Mouse (Mus musculus) midbrain, embryonic 12.5 days (tissue): Measurements from ENCODE around the gene Wdr66. TPM values are rescaled to one million over a fixed set of nuclear protein-coding genes. Genes with fewer than 3 reads are reported as not detected.
"Not testable (repeated sequence)": the region's sequence is repeated elsewhere in the genome, so short reads cannot be mapped to it uniquely, and the experiment has no call there.

Source experiments
- ATAC-seq: fragments of 200-750 bp; cut with Nextera tagmentation; 2 replicates; pipeline ENCODE4 v1.8.0; 2017; ENCODE audit warnings: low read depth, moderate TSS enrichment, moderate library complexity; ENCODE audit not compliant: low FRiP score
- H3K27ac ChIP-seq: fragments of 300-500 bp; sonication (generic); replicated peaks from 2 replicates; pipeline ENCODE4 v1.5.1; 2016; ENCODE audit warnings: mild to moderate bottlenecking
- H3K27me3 ChIP-seq: fragments of 300-500 bp; sonication (generic); 2 replicates; pipeline ENCODE4 v1.6.1; 2016; ENCODE audit warnings: mild to moderate bottlenecking
- H3K36me3 ChIP-seq: fragments of 300-500 bp; sonication (generic); 2 replicates; pipeline ENCODE4 v1.6.1; 2016
- H3K4me1 ChIP-seq: fragments of 300-500 bp; sonication (generic); 2 replicates; pipeline ENCODE4 v1.6.1; 2016
- H3K4me2 ChIP-seq: fragments of 300-500 bp; sonication (generic); replicated peaks from 2 replicates; pipeline ENCODE4 v1.6.1; 2016; ENCODE audit warnings: mild to moderate bottlenecking, moderate library complexity
- H3K4me3 ChIP-seq: fragments of 300-500 bp; sonication (generic); 2 replicates; pipeline ENCODE4 v1.5.1; 2016; ENCODE audit warnings: mild to moderate bottlenecking
- H3K9ac ChIP-seq: fragments of 300-500 bp; sonication (generic); replicated peaks from 2 replicates; pipeline ENCODE4 v1.6.1; 2016; ENCODE audit warnings: mild to moderate bottlenecking, moderate library complexity
- H3K9me3 ChIP-seq: fragments of 300-500 bp; sonication (generic); 2 replicates; pipeline ENCODE4 v1.6.1; 2016; ENCODE audit warnings: mild to moderate bottlenecking
- WGBS: fragments of 180-500 bp; shearing (Covaris S2); methylation state at CpG from one replicate; pipeline ENCODE4 v1.1.7; 2016; 5-methylcytosine and 5-hydroxymethylcytosine counted together
- polyA plus RNA-seq: library from polyadenylated mRNA; unstranded; fragments of >200 nt; fragmentation: Nextera tagmentation; extraction: Ambion mirVana; gene quantifications from 2 replicates; pipeline ENCODE4 v1.2.1, GENCODE M21; 2016

Gene Wdr66
- 0.86 and 1.1 TPM in 2 replicates for polyA plus RNA-seq

GRCm38 (mm10) chr5:123251834-123252233, at the start of gene Wdr66:
Gene Wdr66 (plus strand): TSS chr5:123252102.
- no peak within 1 kb of the TSS for H3K27ac ChIP-seq
- no peaks in the 10 kb centered on the region for H3K9me3 ChIP-seq
- H3K4me3 ChIP-seq = peak within 1 kb of the TSS; percentile 23; the same call in 1 of the 2 replicates
- H3K9ac ChIP-seq = no peak within 1 kb of the TSS; the same call in 1 of the 2 replicates
- peaks cover 6% of the 10 kb centered on the region; the same call in 1 of the 2 replicates for H3K36me3 ChIP-seq
- H3K27me3 ChIP-seq = peaks cover 14% of the 10 kb centered on the region; the same call in 1 of the 2 replicates
- H3K4me2 ChIP-seq = peak within 1 kb of the TSS; percentile 46
- WGBS = 3% methylated on average over 18 of the region's 18 CpGs
- H3K4me1 ChIP-seq = peaks cover 5% of the 10 kb centered on the region
- ATAC-seq = peak; percentile 93

- not testable (repeated sequence) for H3K9ac ChIP-seq, H3K27me3 ChIP-seq, H3K27ac ChIP-seq, H3K4me3 ChIP-seq, H3K36me3 ChIP-seq, H3K4me1 ChIP-seq, H3K4me2 ChIP-seq, H3K9me3 ChIP-seq, ATAC-seq
- 40% methylated on average over 4 of the region's 4 CpGs for WGBS
Measured at GRCm38 (mm10) chr5:123202771-123203170, 49.1 kb upstream of the Wdr66 start.

GRCm38 (mm10) chr5:123203591-123203990, 48.3 kb upstream of the Wdr66 start:
- H3K27me3 ChIP-seq, H3K9ac ChIP-seq, ATAC-seq, H3K4me1 ChIP-seq, H3K4me2 ChIP-seq, H3K4me3 ChIP-seq, H3K27ac ChIP-seq, H3K36me3 ChIP-seq, H3K9me3 ChIP-seq: not testable (repeated sequence)
- 88% methylated on average over 7 of the region's 7 CpGs for WGBS

GRCm38 (mm10) chr5:123222346-123223050, 29.4 kb upstream of the Wdr66 start:
- not testable (repeated sequence) for H3K27me3 ChIP-seq, H3K9ac ChIP-seq, H3K36me3 ChIP-seq, H3K27ac ChIP-seq, H3K4me3 ChIP-seq, H3K4me2 ChIP-seq, H3K4me1 ChIP-seq, H3K9me3 ChIP-seq, ATAC-seq
- 83% methylated on average over 5 of the region's 5 CpGs for WGBS

GRCm38 (mm10) chr5:123223051-123223410, 28.9 kb upstream of the Wdr66 start:
- Histone ChIP-seq H3K4me2 (no peak overlapping the region), H3K36me3 (no peaks in the 10 kb centered on the region), H3K27ac (no peak overlapping the region), H3K9ac (no peak overlapping the region), H3K4me3 (no peak overlapping the region), H3K9me3 (0 out of 2 replicates have a peak, but pooled peaks cover 3% of the 10 kb centered on the region), H3K4me1 (no peaks in the 10 kb centered on the region), H3K27me3 (no peaks in the 10 kb centered on the region)
- WGBS = 86% methylated on average over 4 of the region's 4 CpGs
- ATAC-seq = no peak

- H3K36me3 ChIP-seq = not testable (repeated sequence)
Measured at GRCm38 (mm10) chr5:123223861-123224260, 28.0 kb upstream of the Wdr66 start.

GRCm38 (mm10) chr5:123226851-123227250, 25.1 kb upstream of the Wdr66 start:
- H3K27me3 ChIP-seq = no peaks in the 10 kb centered on the region
- 88% methylated on average over 7 of the region's 7 CpGs for WGBS
- H3K4me1 ChIP-seq = peaks cover 9% of the 10 kb centered on the region
- no peak overlapping the region for H3K9ac ChIP-seq
- no peaks in the 10 kb centered on the region for H3K36me3 ChIP-seq
- H3K27ac ChIP-seq = no peak overlapping the region
- no peak overlapping the region for H3K4me2 ChIP-seq
- H3K4me3 ChIP-seq = no peak overlapping the region
- no peak for ATAC-seq
- no peaks in the 10 kb centered on the region for H3K9me3 ChIP-seq

More at GRCm38 (mm10) chr5:123223861-123224260, 28.0 kb upstream of the Wdr66 start:
- H3K27me3 ChIP-seq, H3K9ac ChIP-seq, ATAC-seq, H3K9me3 ChIP-seq, H3K27ac ChIP-seq, H3K4me1 ChIP-seq, H3K4me3 ChIP-seq, H3K4me2 ChIP-seq: not testable (repeated sequence)
- 57% methylated on average over 6 of the region's 6 CpGs for WGBS

- Histone ChIP-seq H3K27me3 (no peaks in the 10 kb centered on the region), H3K36me3 (no peaks in the 10 kb centered on the region), H3K27ac (no peak overlapping the region), H3K4me1 (peaks cover 9% of the 10 kb centered on the region), H3K4me3 (peak overlapping the region; percentile 80), H3K4me2 (peak overlapping the region; percentile 61), H3K9me3 (no peaks in the 10 kb centered on the region), H3K9ac (peak overlapping the region; percentile 81)
- 2% methylated on average over 42 of the region's 42 CpGs for WGBS
- peak; percentile 68 for ATAC-seq
Measured at GRCm38 (mm10) chr5:123227762-123228523, 24.0 kb upstream of the Wdr66 start.

GRCm38 (mm10) chr5:123228524-123228922, 23.4 kb upstream of the Wdr66 start:
- H3K9me3 ChIP-seq = no peaks in the 10 kb centered on the region
- H3K4me2 ChIP-seq = peak overlapping the region; percentile 61
- H3K27me3 ChIP-seq = no peaks in the 10 kb centered on the region
- peak overlapping the region; percentile 81 for H3K9ac ChIP-seq
- H3K27ac ChIP-seq = no peak overlapping the region
- 11% methylated on average over 15 of the region's 15 CpGs for WGBS
- no peaks in the 10 kb centered on the region for H3K36me3 ChIP-seq
- H3K4me1 ChIP-seq = peaks cover 9% of the 10 kb centered on the region
- peak overlapping the region; percentile 80 for H3K4me3 ChIP-seq
- no peak for ATAC-seq

GRCm38 (mm10) chr5:123229296-123229695, 22.6 kb upstream of the Wdr66 start:
- no peaks in the 10 kb centered on the region for H3K27me3 ChIP-seq
- H3K27ac ChIP-seq = no peak overlapping the region
- H3K4me3 ChIP-seq = no peak overlapping the region
- peaks cover 9% of the 10 kb centered on the region for H3K4me1 ChIP-seq
- H3K9ac ChIP-seq = no peak overlapping the region
- no peaks in the 10 kb centered on the region for H3K9me3 ChIP-seq
- peak overlapping the region; percentile 61; the same call in 1 of the 2 replicates for H3K4me2 ChIP-seq
- WGBS = 90% methylated on average over 6 of the region's 6 CpGs
- no peaks in the 10 kb centered on the region for H3K36me3 ChIP-seq
- no peak for ATAC-seq

- H3K9ac ChIP-seq = no peak overlapping the region
- no peak overlapping the region for H3K4me2 ChIP-seq
- no peaks in the 10 kb centered on the region for H3K9me3 ChIP-seq
- H3K4me3 ChIP-seq = no peak overlapping the region
- ATAC-seq = no peak
- peaks cover 14% of the 10 kb centered on the region for H3K36me3 ChIP-seq
- H3K27ac ChIP-seq = no peak overlapping the region
- 95% methylated on average over 2 of the region's 2 CpGs for WGBS
- H3K27me3 ChIP-seq = no peaks in the 10 kb centered on the region
- peaks cover 16% of the 10 kb centered on the region for H3K4me1 ChIP-seq
Measured at GRCm38 (mm10) chr5:123232180-123232579, 19.7 kb upstream of the Wdr66 start.

GRCm38 (mm10) chr5:123235731-123236130, 16.2 kb upstream of the Wdr66 start:
- Histone ChIP-seq H3K27me3 (no peaks in the 10 kb centered on the region), H3K9ac (no peak overlapping the region), H3K27ac (no peak overlapping the region), H3K4me2 (no peak overlapping the region), H3K4me3 (no peak overlapping the region), H3K9me3 (no peaks in the 10 kb centered on the region), H3K36me3 (peaks cover 40% of the 10 kb centered on the region), H3K4me1 (peaks cover 7% of the 10 kb centered on the region; the same call in 1 of the 2 replicates)
- WGBS = 65% methylated on average over 2 of the region's 2 CpGs
- ATAC-seq = no peak
